Mouse (Mus musculus) megakaryocyte, embryonic 14.5 days (primary cell): ENCODE results near the gene Hnrnpul1.

ENCODE experiments used
- FLI1 ChIP-seq: IDR thresholded peaks from 2 replicates; pipeline ENCODE4 v1.6.1; 2012; ENCODE audit warnings: low read length, inconsistent platforms, mixed read lengths
- GATA1 ChIP-seq: IDR thresholded peaks from 3 replicates; pipeline ENCODE4 v1.6.1; 2012; ENCODE audit warnings: mixed read lengths, low read length, inconsistent platforms, borderline replicate concordance

DNA sequence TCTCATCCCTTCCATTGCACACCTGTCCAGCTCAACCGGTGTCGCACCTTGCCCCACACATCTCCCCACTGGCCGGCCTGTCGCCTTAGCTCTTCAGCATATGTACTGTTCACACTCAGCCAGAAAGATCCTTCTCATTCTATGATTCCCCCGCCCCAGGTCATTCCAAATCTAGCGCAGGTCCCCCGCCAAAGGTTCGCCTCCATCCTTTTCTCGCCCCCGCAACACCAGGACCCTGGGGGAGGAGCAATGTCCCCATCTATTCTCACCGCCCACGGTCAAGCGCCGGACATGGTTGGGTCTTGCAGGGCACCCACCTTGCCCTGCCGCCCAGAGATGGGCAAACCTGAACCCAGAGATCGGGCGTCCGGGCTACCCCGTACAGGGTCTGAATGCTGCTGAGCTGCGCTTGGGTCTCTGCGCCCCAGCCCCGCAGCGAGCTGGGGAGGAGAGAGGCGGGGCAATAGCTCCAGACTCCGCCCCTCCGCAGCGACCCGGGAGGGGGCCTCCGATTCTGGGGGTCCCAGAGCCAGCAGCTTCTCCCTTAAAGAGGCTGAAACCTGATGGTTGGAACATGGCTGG, 79.7 kb downstream of the Hnrnpul1 start, which contains the start of gene Tmem91:
- TF ChIP-seq GATA1 (no peak), FLI1 (no peak)
